Mouse (Mus musculus): Measurements from ENCODE around the gene Cmss1.

DNA sequence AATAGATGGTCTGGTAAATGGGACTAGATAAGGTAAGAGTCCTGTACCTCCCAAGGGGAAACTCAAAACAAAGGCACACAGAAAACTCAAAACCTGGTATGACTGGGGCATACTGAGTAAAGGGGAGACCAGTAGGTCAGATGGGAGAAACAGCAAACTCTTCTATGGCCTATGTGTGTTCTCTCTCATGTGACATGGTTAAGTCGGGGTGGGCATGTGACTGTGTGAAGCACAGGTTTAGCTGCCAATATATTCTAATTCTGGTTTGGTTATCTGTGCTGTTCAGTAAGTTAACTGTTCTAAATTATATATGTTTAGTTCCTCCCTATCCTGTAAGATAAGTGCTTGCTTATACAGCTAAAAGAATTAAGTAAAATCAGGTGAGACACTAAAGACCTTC is 46.5 kb downstream of the Cmss1 start:
- TF ChIP-seq POLR2A (IDR thresholded peaks at IDR 0.05; ENCODE audit: borderline replicate concordance, low read depth, low read length) (no peak), CTCF (IDR thresholded peaks at IDR 0.05; ENCODE audit: low read depth, low read length) (no peak)

Measured in bone marrow macrophage, adult 2 months (primary cell).